Mouse (Mus musculus): ENCODE data around the gene Wnt11.

GRCm38 (mm10) chr7:98798134-98798417, 36.8 kb upstream of the Wnt11 start:
- TF ChIP-seq CTCF (IDR thresholded peaks at IDR 0.05; ENCODE audit: low read depth) (no peak), EP300 (optimal IDR thresholded peaks at IDR 0.05) (no peak)

All from stomach, postnatal 0 days (tissue).